Mouse (Mus musculus) C2C12 (cell line): ENCODE measurements around the gene Gm38119. TPM values are rescaled to one million over a fixed set of nuclear protein-coding genes. Genes with fewer than 3 reads are reported as not detected.

Experiments
- polyA plus RNA-seq: library from polyadenylated mRNA; unstranded; fragments of >200 nt; fragmentation: generic; extraction: Trizol; gene quantifications from one replicate; pipeline ENCODE4 v1.2.1, GENCODE M21; 2012; ENCODE audit warnings: missing spikeins

Gene Gm38119
- polyA plus RNA-seq, 1 experiment = not detected

Other genes starting within 250 kb of the Gm38119 start
- not detected for gene Sprr4, start 238.6 kb downstream of the Gm38119 start, polyA plus RNA-seq
- gene 2310046K23Rik, start 204.6 kb downstream of the Gm38119 start, polyA plus RNA-seq = not detected
- gene Ivl, start 165.4 kb downstream of the Gm38119 start, polyA plus RNA-seq = 0.04 TPM
- gene Smcp, start 150.1 kb downstream of the Gm38119 start, polyA plus RNA-seq = not detected
- gene 2210017I01Rik, start 131.6 kb downstream of the Gm38119 start, polyA plus RNA-seq = not detected
- not detected for gene Lce6a, start 117.4 kb downstream of the Gm38119 start, polyA plus RNA-seq
- gene Lce1a1, start 90.8 kb downstream of the Gm38119 start, polyA plus RNA-seq = not detected
- not detected for gene Lce1b, start 82.2 kb downstream of the Gm38119 start, polyA plus RNA-seq
- not detected for gene Lce1a2, start 68.8 kb downstream of the Gm38119 start, polyA plus RNA-seq
- not detected for gene Lce1c, start 59.8 kb downstream of the Gm38119 start, polyA plus RNA-seq
- gene Lce1d, start 51.9 kb downstream of the Gm38119 start, polyA plus RNA-seq = not detected
- not detected for gene Lce1e, start 30.0 kb downstream of the Gm38119 start, polyA plus RNA-seq
- 0.83 TPM for gene Lce1f, start 18.7 kb downstream of the Gm38119 start, polyA plus RNA-seq
- 14.2 TPM for gene Lce1g, start 13.2 kb upstream of the Gm38119 start, polyA plus RNA-seq
- gene Lce1h, start 26.0 kb upstream of the Gm38119 start, polyA plus RNA-seq = 0.35 TPM
- not detected for gene Lce1i, start 39.8 kb upstream of the Gm38119 start, polyA plus RNA-seq
- gene Lce1j, start 51.4 kb upstream of the Gm38119 start, polyA plus RNA-seq = not detected
- not detected for gene Lce1k, start 68.8 kb upstream of the Gm38119 start, polyA plus RNA-seq
- not detected for gene Kprp, start 88.2 kb upstream of the Gm38119 start, polyA plus RNA-seq
- gene Lce1l, start 112.2 kb upstream of the Gm38119 start, polyA plus RNA-seq = not detected
- gene 2310050C09Rik, start 131.1 kb upstream of the Gm38119 start, polyA plus RNA-seq = not detected
- gene Lce3a, start 187.1 kb upstream of the Gm38119 start, polyA plus RNA-seq = not detected
- not detected for gene Lce3b, start 193.9 kb upstream of the Gm38119 start, polyA plus RNA-seq
- not detected for gene Lce3c, start 205.4 kb upstream of the Gm38119 start, polyA plus RNA-seq
- gene Lce3d, start 218.3 kb upstream of the Gm38119 start, polyA plus RNA-seq = not detected
- gene Lce3e, start 228.0 kb upstream of the Gm38119 start, polyA plus RNA-seq = not detected